Mouse (Mus musculus) adipose tissue, adult 10 weeks (tissue): ENCODE results near the gene Tacstd2. TPM values are rescaled to one million over a fixed set of nuclear protein-coding genes. Genes with fewer than 3 reads are reported as not detected.

Source experiments
- polyA plus RNA-seq: library from polyadenylated mRNA; stranded (reverse); fragments of 350-450 nt; fragmentation: Illumina TruSeq; extraction: RNeasy Lipid Tissue Mini Kit (QIAGEN cat#74804); gene quantifications from one replicate; pipeline ENCODE4 v1.2.3, GENCODE M21; 2014; ENCODE audit warnings: low read depth, low replicate concordance

Gene Tacstd2
- polyA plus RNA-seq: 7.6 TPM

GRCm38 (mm10) chr6:67535777-67536054 is at the start of gene Tacstd2:
Gene Tacstd2, minus strand, starts transcription at chr6:67535796.

GRCm38 (mm10) chr6:67491755-67492154 is 43.8 kb downstream of the Tacstd2 start, which contains the start of gene Il23r:
Gene Il23r, minus strand, starts transcription at chr6:67491855.

Other genes starting within 250 kb of the Tacstd2 start
- gene Il12rb2, start 159.6 kb downstream of the Tacstd2 start, polyA plus RNA-seq: 0.60 TPM
- gene Il23r, start 43.9 kb downstream of the Tacstd2 start, polyA plus RNA-seq: 0.11 TPM